Mouse (Mus musculus): ENCODE measurements around the gene Gm12248.

DNA sequence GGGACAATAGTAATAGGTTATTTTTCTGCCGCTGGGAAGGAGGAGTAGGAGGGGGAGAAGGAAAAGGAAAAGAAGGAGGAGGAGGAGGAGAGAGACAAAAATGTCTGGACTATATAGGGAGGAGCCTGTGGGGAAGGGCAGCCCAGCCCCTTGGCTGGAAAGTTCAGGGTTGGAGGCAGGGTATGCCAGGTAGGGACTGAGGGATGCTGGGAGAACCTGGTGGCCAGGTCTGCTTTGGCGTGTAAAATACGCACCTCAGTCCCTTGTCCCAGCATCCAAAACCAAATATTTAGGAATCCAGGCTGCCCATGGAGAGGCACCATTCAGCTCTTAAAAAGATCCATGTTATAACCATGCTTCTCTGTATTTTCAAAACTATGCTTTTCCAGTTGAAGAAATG lies 9.2 kb upstream of the Gm12248 start:
- TF ChIP-seq CTCF (IDR thresholded peaks at IDR 0.05; ENCODE audit: control insufficient read depth, insufficient read depth, insufficient replicate concordance, low read depth, low read length) (no peak), POLR2A (IDR thresholded peaks at IDR 0.05; ENCODE audit: control insufficient read depth, low read depth, low read length) (no peak)

Measured in testis, adult 2 months (tissue).